Mouse (Mus musculus): ENCODE data around the gene Fgd2. TPM values are rescaled to one million over a fixed set of nuclear protein-coding genes. Genes with fewer than 3 reads are reported as not detected.
A peak's percentile ranks its signal among the peaks of the same experiment; 100 is the strongest.

Gene Fgd2
- polyA plus RNA-seq, 1 experiment from 2014 or later: 5.9 TPM

DNA sequence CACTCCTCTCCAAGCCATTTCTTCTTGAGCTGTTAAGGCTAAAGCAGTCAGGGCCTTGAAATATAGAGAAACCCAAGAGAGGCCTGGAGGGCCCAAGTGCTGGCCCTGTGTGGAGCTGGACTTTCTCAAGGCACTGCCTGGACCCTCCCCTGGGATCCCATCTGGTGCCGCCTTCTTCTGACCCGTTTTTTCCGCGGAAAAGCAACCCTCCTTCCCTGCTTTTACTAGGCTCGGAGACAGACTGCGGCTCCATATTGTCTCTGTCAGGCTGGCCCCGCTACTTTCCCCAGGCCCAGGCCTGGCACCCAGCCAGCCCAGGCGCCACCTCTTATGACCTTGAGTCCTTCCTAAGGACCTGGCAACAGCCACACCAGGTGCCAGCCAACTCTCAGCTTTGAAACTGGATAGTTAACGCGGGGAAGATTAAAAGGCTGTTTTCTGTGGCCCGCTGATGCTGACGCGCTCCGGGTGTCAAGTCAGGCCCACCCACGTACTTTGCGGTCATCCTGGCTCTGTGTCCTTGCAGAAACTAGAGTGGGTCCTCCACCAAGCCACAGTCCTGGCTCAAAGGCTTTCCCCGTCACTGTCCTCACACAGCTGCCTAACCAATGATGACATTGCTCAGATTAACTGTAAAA is 4.8 kb upstream of the Fgd2 start:
- H3K36me3 ChIP-seq (ENCODE audit: control insufficient read depth, insufficient read depth, low read length): no peaks in the 10 kb centered on the region
- H3K9me3 ChIP-seq (ENCODE audit: control insufficient read depth, low read length): no peaks in the 10 kb centered on the region
- TF ChIP-seq CTCF (IDR thresholded peaks at IDR 0.05; ENCODE audit: low read depth) (0 out of 2 replicates have a peak, but pooled peaks have one; percentile 6), EP300 (optimal IDR thresholded peaks at IDR 0.05) (no peak)
- peak overlapping the region; percentile 95 for H3K27ac ChIP-seq (replicated peaks)
- peak; percentile 63 for DNase-seq (ENCODE audit: low spot score)
- H3K4me2 ChIP-seq (replicated peaks; ENCODE audit: low read depth): peak overlapping the region; percentile 39
- no peaks in the 10 kb centered on the region for H3K27me3 ChIP-seq (ENCODE audit: control insufficient read depth, insufficient read depth, low read length)
- 10% methylated on average over 17 of the region's 17 CpGs for WGBS
- ATAC-seq (ENCODE audit: low FRiP score, low TSS enrichment): peak; percentile 55; the same call in 1 of the 2 replicates
- no peak overlapping the region for H3K4me3 ChIP-seq (ENCODE audit: low read depth, low read length)
- H3K9ac ChIP-seq (ENCODE audit: low read length): peak overlapping the region; percentile 50
- peaks cover 6% of the 10 kb centered on the region for H3K4me1 ChIP-seq (replicated peaks; ENCODE audit: control insufficient read depth, insufficient read depth)

DNA sequence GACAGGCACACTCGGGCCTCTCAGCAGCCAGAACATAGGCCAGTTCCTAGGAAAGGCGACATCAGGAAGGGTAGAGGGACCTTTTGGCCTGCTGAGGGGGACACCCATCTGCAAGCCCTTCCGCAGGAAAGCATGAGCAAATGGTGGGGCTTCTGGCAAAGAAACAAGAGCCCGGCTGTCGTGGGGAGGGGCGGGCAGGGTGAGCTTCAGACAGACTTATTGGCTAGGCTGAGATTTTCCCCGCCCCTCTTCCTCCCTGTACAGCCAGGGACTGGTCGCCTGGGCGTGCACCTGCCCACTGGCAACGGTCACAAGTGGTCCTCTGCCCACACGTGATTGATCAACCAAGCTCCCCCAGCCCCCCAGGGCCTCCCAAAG is 4.2 kb upstream of the Fgd2 start:
- peak; percentile 83 for DNase-seq (ENCODE audit: low spot score)
- peak overlapping the region; percentile 50; the same call in 1 of the 2 replicates for H3K9ac ChIP-seq (ENCODE audit: low read length)
- TF ChIP-seq EP300 (optimal IDR thresholded peaks at IDR 0.05) (no peak), CTCF (IDR thresholded peaks at IDR 0.05; ENCODE audit: low read depth) (no peak)
- H3K27me3 ChIP-seq (ENCODE audit: control insufficient read depth, insufficient read depth, low read length): no peaks in the 10 kb centered on the region
- H3K4me3 ChIP-seq (ENCODE audit: low read depth, low read length): peak overlapping the region; percentile 16; the same call in 1 of the 2 replicates
- H3K4me2 ChIP-seq (replicated peaks; ENCODE audit: low read depth): peak overlapping the region; percentile 39
- ATAC-seq (ENCODE audit: low FRiP score, low TSS enrichment): peak; percentile 81
- H3K27ac ChIP-seq (replicated peaks): peak overlapping the region; percentile 95
- H3K9me3 ChIP-seq (ENCODE audit: control insufficient read depth, low read length): no peaks in the 10 kb centered on the region
- H3K36me3 ChIP-seq (ENCODE audit: control insufficient read depth, insufficient read depth, low read length): no peaks in the 10 kb centered on the region
- peaks cover 6% of the 10 kb centered on the region for H3K4me1 ChIP-seq (replicated peaks; ENCODE audit: control insufficient read depth, insufficient read depth)
- 5% methylated on average over 11 of the region's 11 CpGs for WGBS

DNA sequence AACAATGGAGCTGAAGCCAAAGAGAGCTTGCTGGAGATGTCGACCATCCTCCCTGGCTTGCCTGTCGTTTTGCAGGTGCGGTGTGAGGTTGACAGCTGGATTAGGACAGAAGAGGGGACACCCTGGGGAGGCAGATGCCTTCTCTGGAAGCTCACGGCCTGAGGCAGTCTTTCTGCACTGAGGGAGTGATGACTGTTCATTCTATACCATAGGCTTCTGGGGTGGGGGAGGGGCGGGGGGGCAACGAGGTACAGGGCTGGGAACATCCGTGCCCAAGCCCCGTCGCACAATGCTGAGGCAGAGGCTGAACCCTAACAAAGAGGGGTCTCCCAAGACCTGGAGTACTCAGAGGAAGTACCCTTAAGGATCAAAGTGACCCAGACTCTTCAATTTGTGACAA is 3.8 kb upstream of the Fgd2 start:
- Histone ChIP-seq H3K36me3 (ENCODE audit: control insufficient read depth, insufficient read depth, low read length) (no peaks in the 10 kb centered on the region), H3K27ac (replicated peaks) (peak overlapping the region; percentile 95), H3K9me3 (ENCODE audit: control insufficient read depth, low read length) (no peaks in the 10 kb centered on the region), H3K4me1 (replicated peaks; ENCODE audit: control insufficient read depth, insufficient read depth) (peaks cover 6% of the 10 kb centered on the region), H3K9ac (ENCODE audit: low read length) (0 out of 2 replicates have a peak overlapping the region, but pooled peaks have one; percentile 18), H3K4me2 (replicated peaks; ENCODE audit: low read depth) (peak overlapping the region; percentile 39), H3K27me3 (ENCODE audit: control insufficient read depth, insufficient read depth, low read length) (no peaks in the 10 kb centered on the region), H3K4me3 (ENCODE audit: low read depth, low read length) (peak overlapping the region; percentile 16; the same call in 1 of the 2 replicates)
- ATAC-seq (ENCODE audit: low FRiP score, low TSS enrichment) (no peak), DNase-seq (ENCODE audit: low spot score) (no peak)
- WGBS: 15% methylated on average over 9 of the region's 9 CpGs
- TF ChIP-seq CTCF (IDR thresholded peaks at IDR 0.05; ENCODE audit: low read depth): no peak

DNA sequence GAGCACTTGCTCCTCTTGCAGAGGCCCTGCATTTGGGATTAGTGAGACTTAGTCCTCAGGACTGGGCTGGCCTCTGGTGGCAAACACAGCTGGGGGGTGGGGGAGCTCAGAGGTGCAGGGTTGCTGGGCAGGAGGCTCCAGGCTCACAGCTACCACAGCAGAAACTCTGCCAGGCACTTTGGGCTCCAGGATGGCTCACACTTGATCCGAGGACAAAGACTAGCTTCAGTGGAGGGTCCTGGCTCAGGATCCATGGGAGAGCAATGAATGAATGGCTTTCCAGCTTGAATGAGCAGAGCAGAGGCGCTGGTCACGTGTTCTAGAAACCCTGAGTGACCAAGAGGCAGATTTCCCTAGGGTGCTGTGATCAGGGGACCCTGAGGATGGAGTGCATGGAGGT is 1.8 kb upstream of the Fgd2 start:
- H3K4me2 ChIP-seq (replicated peaks; ENCODE audit: low read depth): no peak overlapping the region
- no peaks in the 10 kb centered on the region for H3K27me3 ChIP-seq (ENCODE audit: control insufficient read depth, insufficient read depth, low read length)
- H3K36me3 ChIP-seq (ENCODE audit: control insufficient read depth, insufficient read depth, low read length): no peaks in the 10 kb centered on the region
- H3K4me3 ChIP-seq (ENCODE audit: low read depth, low read length): no peak overlapping the region
- H3K4me1 ChIP-seq (replicated peaks; ENCODE audit: control insufficient read depth, insufficient read depth): peaks cover 6% of the 10 kb centered on the region
- H3K9ac ChIP-seq (ENCODE audit: low read length): no peak overlapping the region
- 58% methylated on average over 3 of the region's 3 CpGs for WGBS
- H3K27ac ChIP-seq (replicated peaks): no peak overlapping the region
- ATAC-seq (ENCODE audit: low FRiP score, low TSS enrichment) (no peak), DNase-seq (ENCODE audit: low spot score) (no peak)
- TF ChIP-seq CTCF (IDR thresholded peaks at IDR 0.05; ENCODE audit: low read depth) (no peak), EP300 (optimal IDR thresholded peaks at IDR 0.05) (no peak)
- H3K9me3 ChIP-seq (ENCODE audit: control insufficient read depth, low read length): no peaks in the 10 kb centered on the region

DNA sequence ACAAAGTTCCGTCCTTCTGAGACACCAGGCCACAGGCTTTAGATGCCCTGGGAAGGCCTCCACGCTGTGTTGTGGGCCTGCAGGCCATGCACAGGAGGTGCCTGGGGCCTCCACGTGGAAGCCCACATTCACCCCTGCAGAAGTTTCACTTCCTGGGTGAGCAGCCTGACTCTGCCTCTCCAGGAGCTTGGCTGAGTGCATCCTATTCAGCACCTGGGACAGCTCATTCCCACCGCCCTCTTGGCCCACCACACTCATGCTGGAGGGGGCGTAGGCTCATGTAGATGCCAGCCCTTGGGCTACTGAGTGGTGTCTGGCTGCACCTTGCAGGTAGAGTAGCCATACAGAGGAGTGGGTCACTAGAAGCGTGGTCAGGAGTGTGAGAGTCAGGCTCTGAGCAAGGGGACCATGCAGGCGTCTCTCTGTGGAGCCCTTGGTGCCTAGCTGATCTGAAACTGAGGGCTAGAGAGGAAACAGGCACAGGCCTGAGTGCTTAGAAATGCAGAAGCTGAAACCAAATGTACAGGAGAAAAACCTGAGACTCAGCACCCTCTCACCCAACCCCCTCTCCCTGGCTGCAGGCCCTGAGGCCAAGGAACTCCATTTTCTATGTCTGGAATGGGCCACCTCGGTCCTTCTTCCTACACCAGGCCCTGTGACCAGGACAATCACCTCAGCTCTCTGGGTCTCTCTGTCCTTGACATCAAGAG is 1.4 kb downstream of the Fgd2 start:
- no peaks in the 10 kb centered on the region for H3K27me3 ChIP-seq (ENCODE audit: control insufficient read depth, insufficient read depth, low read length)
- no peaks in the 10 kb centered on the region for H3K4me1 ChIP-seq (replicated peaks; ENCODE audit: control insufficient read depth, insufficient read depth)
- TF ChIP-seq CTCF (IDR thresholded peaks at IDR 0.05; ENCODE audit: low read depth): no peak
- no peak for TF ChIP-seq EP300 (optimal IDR thresholded peaks at IDR 0.05)
- DNase-seq (ENCODE audit: low spot score) (no peak), ATAC-seq (ENCODE audit: low FRiP score, low TSS enrichment) (no peak)
- H3K9ac ChIP-seq (ENCODE audit: low read length): no peak overlapping the region
- no peaks in the 10 kb centered on the region for H3K9me3 ChIP-seq (ENCODE audit: control insufficient read depth, low read length)
- no peak overlapping the region for H3K4me3 ChIP-seq (ENCODE audit: low read depth, low read length)
- H3K4me2 ChIP-seq (replicated peaks; ENCODE audit: low read depth): no peak overlapping the region
- 62% methylated on average over 8 of the region's 8 CpGs for WGBS
- H3K27ac ChIP-seq (replicated peaks): no peak overlapping the region
- H3K36me3 ChIP-seq (ENCODE audit: control insufficient read depth, insufficient read depth, low read length): no peaks in the 10 kb centered on the region

DNA sequence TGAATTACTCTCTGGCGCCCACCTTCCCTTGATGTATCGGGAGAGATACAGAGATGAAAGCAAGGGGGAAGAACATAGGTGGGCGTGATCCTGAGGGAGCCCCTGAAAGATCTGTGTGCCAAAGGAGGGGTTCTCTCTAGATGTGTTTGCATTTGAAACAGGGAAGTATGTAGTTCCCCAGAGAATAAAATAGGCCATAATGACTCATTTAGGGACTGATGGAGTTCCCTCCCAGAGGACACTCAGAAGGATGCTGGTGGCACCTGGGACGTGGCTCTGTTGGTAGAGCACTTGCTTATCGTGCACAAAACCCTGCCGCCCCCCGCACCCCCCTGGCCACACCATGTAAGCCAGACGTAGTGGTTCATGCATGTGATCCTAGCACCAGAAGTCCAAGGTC is 2.4 kb downstream of the Fgd2 start:
- TF ChIP-seq EP300 (optimal IDR thresholded peaks at IDR 0.05) (no peak), CTCF (IDR thresholded peaks at IDR 0.05; ENCODE audit: low read depth) (no peak)
- H3K9me3 ChIP-seq (ENCODE audit: control insufficient read depth, low read length): no peaks in the 10 kb centered on the region
- H3K27ac ChIP-seq (replicated peaks): no peak overlapping the region

More for the DNA sequence above, 2.4 kb downstream of the Fgd2 start:
- Histone ChIP-seq H3K4me2 (replicated peaks; ENCODE audit: low read depth) (no peak overlapping the region), H3K27me3 (ENCODE audit: control insufficient read depth, insufficient read depth, low read length) (no peaks in the 10 kb centered on the region), H3K36me3 (ENCODE audit: control insufficient read depth, insufficient read depth, low read length) (no peaks in the 10 kb centered on the region), H3K4me1 (replicated peaks; ENCODE audit: control insufficient read depth, insufficient read depth) (no peaks in the 10 kb centered on the region), H3K9ac (ENCODE audit: low read length) (no peak overlapping the region), H3K4me3 (ENCODE audit: low read depth, low read length) (no peak overlapping the region)
- DNase-seq (ENCODE audit: low spot score): no peak
- no peak for ATAC-seq (ENCODE audit: low FRiP score, low TSS enrichment)
- 65% methylated on average over 8 of the region's 8 CpGs for WGBS

Measured in stomach, postnatal 0 days (tissue).